Mouse (Mus musculus) regulatory T cell (primary cell): ENCODE measurements around the gene Usp54.

ENCODE experiments used
- in situ Hi-C: fragments of 300-600 bp; cut with MboI, MseI; formaldehyde crosslinking; loops from one replicate; pipeline ENCODE4 v1.15.1; 2025; ENCODE audit warnings: high pct_unique_total_duplicates

Usp54 gene

GRCm38 (mm10) chr14:20640644-20641437 lies at the start of gene Usp54:
Gene Usp54, minus strand, starts transcription at chr14:20641063.
- in situ Hi-C loops, result no loop called here

DNA sequence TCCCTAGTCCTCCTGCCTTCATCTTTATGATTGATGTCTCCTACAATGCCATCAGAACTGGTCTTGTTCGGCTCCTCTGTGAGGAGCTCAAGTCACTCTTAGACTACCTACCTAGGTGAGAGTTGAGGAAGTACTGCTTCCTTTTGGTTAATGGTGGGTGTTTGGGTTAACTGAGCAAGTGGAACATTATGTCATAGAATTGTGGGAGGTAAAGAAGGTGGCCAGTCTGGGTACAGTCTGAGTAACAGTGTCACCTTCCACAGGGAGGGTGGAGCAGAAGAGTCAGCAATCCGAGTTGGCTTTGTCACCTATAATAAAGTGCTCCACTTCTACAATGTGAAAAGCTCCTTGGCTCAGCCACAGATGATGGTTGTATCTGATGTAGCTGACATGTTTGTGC lies 48.1 kb upstream of the Usp54 start:
- in situ Hi-C loops, result loop anchor here (25.0 kb wide), 1 partner anchor 1148 kb away; the partner anchor contains the start of genes Comtd1 and Vdac2

- in situ Hi-C loops, result loop anchor here (25.0 kb wide), 1 partner anchor 1151 kb away; the partner anchor contains the start of genes Comtd1 and Vdac2
These were observed 45.7 kb upstream of the Usp54 start for GRCm38 (mm10) chr14:20686576-20686975.

- in situ Hi-C loops, result loop anchor here (25.0 kb wide), 1 partner anchor 1155 kb away; the partner anchor contains the start of genes Comtd1 and Vdac2
These were observed 41.6 kb upstream of the Usp54 start for GRCm38 (mm10) chr14:20682498-20682897.

DNA sequence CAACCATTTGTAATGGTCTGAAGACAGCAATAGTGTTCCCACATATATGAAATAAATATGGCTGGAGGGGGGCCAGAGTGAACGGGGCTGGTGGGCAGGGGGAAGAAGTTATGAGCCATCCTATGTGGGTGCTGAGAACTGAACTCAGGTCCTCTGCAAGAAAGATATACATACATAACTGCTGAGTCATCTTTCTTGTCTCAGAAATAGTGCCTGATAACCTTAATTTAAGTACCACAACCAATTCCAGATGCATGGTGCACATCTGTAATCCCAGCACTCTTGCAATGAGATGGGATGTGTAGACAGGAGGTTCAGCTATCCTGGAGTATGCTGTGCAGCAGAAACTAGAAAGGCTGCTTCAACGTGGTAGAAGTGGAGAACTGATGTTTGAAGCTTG lies 40.9 kb upstream of the Usp54 start:
- in situ Hi-C loops, result loop anchor here (25.0 kb wide), 1 partner anchor 1156 kb away; the partner anchor contains the start of genes Comtd1 and Vdac2

DNA sequence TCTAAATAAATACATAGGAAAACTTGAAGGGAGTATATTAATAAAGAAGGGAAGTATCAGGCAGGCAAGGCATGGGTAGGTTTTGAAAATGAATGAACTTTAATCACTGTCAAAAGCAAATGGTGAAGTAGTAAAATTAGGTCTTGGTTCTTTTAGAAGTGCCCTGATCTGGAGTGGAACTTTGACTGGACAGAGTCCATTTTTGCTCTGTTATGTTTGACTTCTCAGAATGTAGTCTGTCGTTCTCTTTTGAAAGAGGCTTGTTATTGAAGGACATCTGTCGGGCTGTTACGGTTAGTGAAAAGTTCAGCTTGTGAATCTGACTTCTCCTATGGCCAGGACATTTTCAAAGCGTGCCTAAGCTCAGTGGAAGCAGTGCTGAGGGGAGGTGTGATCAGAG lies 37.0 kb upstream of the Usp54 start:
- in situ Hi-C loops, result loop anchor here (25.0 kb wide), 1 partner anchor 1159 kb away; the partner anchor contains the start of genes Comtd1 and Vdac2

DNA sequence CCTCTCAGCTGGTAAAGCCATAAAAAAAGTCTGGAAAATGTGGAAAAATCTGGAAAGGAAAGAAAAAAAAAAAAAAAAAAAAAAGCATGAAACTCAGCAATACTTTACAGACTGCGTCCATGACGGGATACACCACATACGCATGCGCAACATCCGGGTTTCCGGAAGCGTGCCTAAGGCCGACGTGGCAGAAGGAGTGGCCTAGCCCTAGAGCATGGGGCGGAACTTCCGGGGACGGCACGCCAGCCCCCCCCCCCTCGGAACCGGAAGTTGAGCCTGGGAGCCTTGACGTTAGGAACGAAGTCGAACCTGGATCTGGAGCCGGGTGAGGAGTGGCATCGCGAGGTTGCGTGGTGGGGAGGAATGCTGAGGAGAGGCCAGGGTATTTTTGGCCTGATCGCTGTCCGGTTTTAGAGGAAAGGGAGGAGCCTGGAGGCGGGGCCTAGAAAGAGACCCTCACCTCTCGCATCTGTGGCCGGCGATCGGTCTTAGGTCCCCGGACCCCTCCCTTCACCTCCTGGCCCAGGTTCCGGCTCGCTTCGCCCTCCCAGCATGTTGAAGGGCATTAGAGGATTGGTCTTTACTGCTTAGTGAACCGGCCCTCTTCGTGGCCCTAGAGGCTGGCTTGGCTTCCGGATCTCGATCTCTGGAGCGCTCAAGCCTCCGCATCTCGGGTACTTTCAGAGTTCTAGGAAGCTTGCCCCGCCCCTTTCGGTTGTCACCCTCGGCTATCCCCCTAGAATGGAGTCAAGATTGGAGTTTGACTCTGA lies 33.4 kb upstream of the Usp54 start, which contains the start of gene Sec24c:
Gene Sec24c (plus strand): TSS at position 245 of the 770 bp plus-strand sequence.
- in situ Hi-C loops, result no loop called here

DNA sequence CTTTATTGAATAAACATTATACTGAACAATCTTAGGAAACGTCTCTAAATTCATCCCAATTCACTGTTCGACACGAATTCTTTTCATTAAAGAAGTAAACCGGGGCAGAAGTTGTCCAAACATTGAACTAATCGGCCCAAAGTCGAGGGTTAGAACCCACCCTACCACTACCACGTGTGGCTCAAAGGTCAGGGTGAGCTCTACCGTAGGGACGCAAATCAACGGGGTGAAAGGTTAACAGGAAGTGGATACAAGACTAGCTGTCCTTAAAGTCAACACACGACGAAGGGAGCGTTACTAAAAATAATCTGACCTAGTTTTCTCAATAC lies 32.8 kb upstream of the Usp54 start:
- in situ Hi-C loops, result no loop called here

DNA sequence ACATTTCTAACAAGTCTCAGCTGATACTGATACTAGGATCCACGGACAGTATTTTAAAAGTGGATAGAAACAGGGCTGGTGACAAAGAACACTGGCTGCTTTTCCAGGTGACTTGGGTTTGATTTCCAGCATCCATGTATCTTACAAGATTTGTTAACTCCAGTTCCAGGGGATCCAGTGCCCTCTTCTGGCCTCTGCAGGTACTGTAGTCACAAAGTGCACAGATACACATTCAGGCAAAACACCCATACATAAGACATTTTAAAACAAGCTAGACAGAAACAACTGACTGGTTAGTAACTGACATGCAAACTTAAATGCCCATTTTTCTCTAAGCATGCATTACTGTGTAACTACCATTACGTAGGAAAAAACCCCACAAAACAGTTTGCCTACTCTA lies 32.1 kb upstream of the Usp54 start:
- in situ Hi-C loops, result no loop called here

GRCm38 (mm10) chr14:20668154-20668810 lies 27.4 kb upstream of the Usp54 start, which contains the start of gene Synpo2l:
Gene Synpo2l, minus strand, starts transcription at chr14:20668354.
- in situ Hi-C loops, result no loop called here

DNA sequence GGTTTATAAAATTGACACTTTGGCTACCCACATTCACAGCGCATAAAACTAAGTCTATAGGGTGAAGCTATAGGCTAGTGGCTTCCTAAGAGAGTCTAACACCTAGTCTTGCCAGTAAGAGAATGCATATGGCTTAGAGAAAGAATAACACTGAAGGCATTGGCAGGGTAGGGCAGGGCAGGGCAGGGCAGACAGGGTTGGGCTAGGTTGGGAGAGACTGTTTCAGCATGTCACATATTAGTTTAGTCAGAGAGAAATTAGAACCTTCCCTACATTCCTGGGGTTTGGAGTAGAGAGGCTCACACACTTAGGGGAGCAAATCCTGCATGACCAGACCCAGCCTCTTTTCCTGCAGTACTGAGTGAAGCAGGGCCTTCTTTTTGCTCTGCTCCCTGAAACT lies 26.6 kb upstream of the Usp54 start:
- in situ Hi-C loops, result no loop called here

GRCm38 (mm10) chr14:20664436-20664835 lies 23.6 kb upstream of the Usp54 start:
- in situ Hi-C loops, result no loop called here

DNA sequence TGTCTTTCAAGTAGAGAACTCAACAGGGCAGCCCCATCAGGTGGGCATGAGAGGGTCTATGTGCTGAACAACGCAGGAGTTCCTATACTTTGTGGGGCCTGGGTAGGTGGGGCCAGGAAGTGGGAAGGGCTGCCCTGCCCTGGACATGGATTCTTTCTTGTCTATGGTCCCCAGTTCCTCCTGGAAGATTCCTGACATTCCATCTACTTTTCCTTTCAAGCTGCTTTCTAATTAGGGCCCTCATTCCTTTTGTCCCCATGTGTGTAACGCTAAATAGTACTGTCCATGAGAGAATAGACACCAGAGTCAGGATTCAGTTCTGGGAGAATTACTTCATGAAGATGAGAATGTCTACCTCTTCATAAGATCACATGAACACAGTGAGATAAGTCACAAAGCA lies 22.7 kb upstream of the Usp54 start:
- in situ Hi-C loops, result no loop called here

DNA sequence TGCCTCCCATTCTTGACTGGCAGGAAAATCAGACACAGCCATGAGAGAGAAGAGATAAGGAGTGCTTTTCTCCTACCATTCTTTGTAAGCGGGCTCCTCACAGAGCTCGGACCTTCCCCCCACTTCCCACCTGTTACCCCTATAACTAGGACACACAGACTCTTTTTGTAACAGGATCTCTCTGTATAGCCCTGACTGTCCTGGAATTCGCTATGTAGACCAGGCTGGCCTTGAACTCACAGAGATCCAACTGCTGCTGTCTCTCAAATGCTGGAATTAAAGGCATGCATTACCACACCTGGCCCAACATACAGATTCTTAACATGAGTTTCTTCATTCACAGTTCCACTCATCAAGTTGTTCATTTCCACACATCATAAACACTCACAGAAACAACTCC lies 21.9 kb upstream of the Usp54 start:
- in situ Hi-C loops, result no loop called here

GRCm38 (mm10) chr14:20661661-20662331 lies 20.9 kb upstream of the Usp54 start:
- in situ Hi-C loops, result no loop called here

GRCm38 (mm10) chr14:20660827-20661660 lies 20.2 kb upstream of the Usp54 start:
- in situ Hi-C loops, result no loop called here

- in situ Hi-C loops, result loop anchor here (5.0 kb wide), 1 partner anchor 82 kb away; no protein-coding TSS in a partner anchor
These were observed 18.8 kb upstream of the Usp54 start for GRCm38 (mm10) chr14:20659687-20660086.

DNA sequence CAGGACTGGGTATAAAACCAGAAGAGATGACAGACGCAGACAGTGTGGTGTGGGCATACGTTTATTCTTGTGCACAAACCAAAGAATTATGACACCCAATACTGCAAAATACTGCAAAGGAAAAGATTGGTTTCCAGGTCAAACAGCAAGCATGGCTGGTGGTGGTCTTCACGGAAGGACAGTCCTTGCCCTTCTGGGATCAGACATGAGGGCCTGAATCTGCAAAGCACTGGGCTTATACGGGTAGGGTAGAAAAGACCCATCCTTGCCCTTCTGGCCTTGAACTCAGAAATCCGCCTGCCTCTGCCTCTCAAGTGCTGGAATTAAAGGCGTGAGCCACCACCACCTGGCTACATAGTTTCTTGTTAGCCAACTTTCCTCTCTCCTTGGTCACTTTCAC lies 18.0 kb upstream of the Usp54 start:
- in situ Hi-C loops, result loop anchor here (5.0 kb wide), 1 partner anchor 82 kb away; no protein-coding TSS in a partner anchor

DNA sequence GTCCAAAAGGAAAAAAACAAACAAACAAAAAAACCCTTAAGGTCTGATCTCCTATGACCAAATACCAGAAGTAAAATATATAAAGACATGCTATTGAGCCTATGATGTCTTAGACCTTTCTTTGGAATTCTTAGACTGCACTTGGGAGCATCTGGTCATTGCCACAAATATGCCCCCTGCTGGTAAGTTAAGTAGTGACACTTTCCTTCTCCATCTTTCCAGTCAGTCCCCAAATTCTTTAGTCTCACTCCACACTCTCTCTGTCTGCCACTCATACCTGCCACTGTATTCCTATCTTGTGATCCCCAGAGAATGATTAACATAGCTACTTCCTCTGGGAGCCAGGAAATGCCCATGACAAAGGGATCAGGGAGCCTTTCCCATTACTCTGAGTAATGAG lies 17.5 kb upstream of the Usp54 start:
- in situ Hi-C loops, result loop anchor here (5.0 kb wide), 1 partner anchor 81 kb away; no protein-coding TSS in a partner anchor

GRCm38 (mm10) chr14:20656361-20656760 lies 15.5 kb upstream of the Usp54 start, which contains the start of gene Myoz1:
Gene Myoz1, minus strand, starts transcription at chr14:20656540.
- in situ Hi-C loops, result loop anchor here (5.0 kb wide), 1 partner anchor 79 kb away; no protein-coding TSS in a partner anchor
